Mouse (Mus musculus): ENCODE data around the gene Smyd4. TPM values are rescaled to one million over a fixed set of nuclear protein-coding genes. Genes with fewer than 3 reads are reported as not detected.
A peak's percentile ranks its signal among the peaks of the same experiment; 100 is the strongest.

The Smyd4 gene
- polyA plus RNA-seq, 1 experiment from 2014 or later = 16.9 TPM

GRCm38 (mm10) chr11:75441601-75442000, 93.4 kb downstream of the Smyd4 start:
- Histone ChIP-seq H3K9ac (0 out of 2 replicates have a peak overlapping the region, but pooled peaks have one; percentile 35), H3K27me3 (no peaks in the 10 kb centered on the region), H3K9me3 (no peaks in the 10 kb centered on the region), H3K4me2 (replicated peaks) (no peak overlapping the region), H3K4me3 (no peak overlapping the region), H3K36me3 (peaks cover 45% of the 10 kb centered on the region), H3K27ac (no peak overlapping the region), H3K4me1 (no peaks in the 10 kb centered on the region)
- ATAC-seq (ENCODE audit: low FRiP score, low read depth) = no peak
- 91% methylated on average over 16 of the region's 16 CpGs for WGBS

GRCm38 (mm10) chr11:75443711-75444110, 95.5 kb downstream of the Smyd4 start:
- Histone ChIP-seq H3K4me3 (no peak overlapping the region), H3K27ac (no peak overlapping the region), H3K9me3 (no peaks in the 10 kb centered on the region), H3K4me1 (no peaks in the 10 kb centered on the region), H3K36me3 (peaks cover 66% of the 10 kb centered on the region), H3K9ac (peak overlapping the region; percentile 43; the same call in 1 of the 2 replicates), H3K4me2 (replicated peaks) (no peak overlapping the region), H3K27me3 (no peaks in the 10 kb centered on the region)
- WGBS = 45% methylated on average over 8 of the region's 8 CpGs
- no peak for ATAC-seq (ENCODE audit: low FRiP score, low read depth)

- H3K27me3 ChIP-seq = 0 out of 2 replicates have a peak, but pooled peaks cover 2% of the 10 kb centered on the region
- H3K9me3 ChIP-seq = no peaks in the 10 kb centered on the region
- no peak overlapping the region for H3K27ac ChIP-seq
- no peak overlapping the region for H3K4me3 ChIP-seq
- peaks cover 3% of the 10 kb centered on the region for H3K4me1 ChIP-seq
- WGBS = 79% methylated on average over 3 of the region's 3 CpGs
- H3K9ac ChIP-seq = no peak overlapping the region
- no peak overlapping the region for H3K4me2 ChIP-seq (replicated peaks)
- no peak for ATAC-seq (ENCODE audit: low FRiP score, low read depth)
- peaks cover 65% of the 10 kb centered on the region for H3K36me3 ChIP-seq
Measured at GRCm38 (mm10) chr11:75448575-75448974, 100.3 kb downstream of the Smyd4 start.

DNA sequence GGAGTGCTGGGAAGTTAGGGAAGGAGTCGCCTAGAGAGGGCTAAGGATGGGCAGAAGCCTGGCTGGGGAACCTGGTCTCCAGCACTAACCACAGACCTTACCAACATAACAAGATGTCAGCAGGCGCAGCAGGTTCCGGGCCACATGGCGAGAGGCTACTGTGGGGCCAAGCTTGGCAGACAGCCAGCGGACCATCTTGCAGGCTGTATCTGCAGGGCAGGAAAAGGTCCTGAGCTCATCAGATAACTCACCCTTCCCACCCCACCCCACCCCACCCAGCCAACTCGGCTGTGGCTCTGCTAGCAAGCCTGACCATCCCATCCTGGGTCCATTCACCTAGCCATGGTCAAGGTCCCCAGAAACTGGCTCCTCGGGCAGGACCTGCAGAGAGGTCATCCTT, 101.5 kb downstream of the Smyd4 start:
- Histone ChIP-seq H3K27ac (no peak overlapping the region), H3K9ac (no peak overlapping the region), H3K27me3 (0 out of 2 replicates have a peak, but pooled peaks cover 3% of the 10 kb centered on the region), H3K9me3 (no peaks in the 10 kb centered on the region), H3K36me3 (peaks cover 54% of the 10 kb centered on the region), H3K4me2 (replicated peaks) (no peak overlapping the region), H3K4me3 (no peak overlapping the region), H3K4me1 (peaks cover 9% of the 10 kb centered on the region)
- WGBS = 84% methylated on average over 7 of the region's 7 CpGs
- no peak for ATAC-seq (ENCODE audit: low FRiP score, low read depth)

- H3K4me1 ChIP-seq = peaks cover 17% of the 10 kb centered on the region
- WGBS = 87% methylated on average over 8 of the region's 8 CpGs
- 0 out of 2 replicates have a peak, but pooled peaks cover 3% of the 10 kb centered on the region for H3K27me3 ChIP-seq
- no peak overlapping the region for H3K4me3 ChIP-seq
- peaks cover 47% of the 10 kb centered on the region for H3K36me3 ChIP-seq
- ATAC-seq (ENCODE audit: low FRiP score, low read depth) = no peak
- no peaks in the 10 kb centered on the region for H3K9me3 ChIP-seq
- no peak overlapping the region; the same call in none of the 2 replicates for H3K9ac ChIP-seq
- H3K4me2 ChIP-seq (replicated peaks) = no peak overlapping the region
- H3K27ac ChIP-seq = no peak overlapping the region
Measured at GRCm38 (mm10) chr11:75450304-75450908, 102.2 kb downstream of the Smyd4 start.

- Histone ChIP-seq H3K27ac (no peak overlapping the region), H3K4me3 (no peak overlapping the region), H3K4me2 (replicated peaks) (no peak overlapping the region), H3K9ac (no peak overlapping the region; the same call in 1 of the 2 replicates), H3K9me3 (no peaks in the 10 kb centered on the region), H3K27me3 (0 out of 2 replicates have a peak, but pooled peaks cover 3% of the 10 kb centered on the region), H3K4me1 (peaks cover 17% of the 10 kb centered on the region), H3K36me3 (peaks cover 42% of the 10 kb centered on the region)
- WGBS = 91% methylated on average over 15 of the region's 15 CpGs
- no peak for ATAC-seq (ENCODE audit: low FRiP score, low read depth)
Measured at GRCm38 (mm10) chr11:75450936-75451335, 102.7 kb downstream of the Smyd4 start.

- H3K9ac ChIP-seq = no peak overlapping the region
- peaks cover 17% of the 10 kb centered on the region for H3K4me1 ChIP-seq
- no peak overlapping the region for H3K27ac ChIP-seq
- H3K9me3 ChIP-seq = no peaks in the 10 kb centered on the region
- ATAC-seq (ENCODE audit: low FRiP score, low read depth) = no peak
- 0 out of 2 replicates have a peak, but pooled peaks cover 3% of the 10 kb centered on the region for H3K27me3 ChIP-seq
- peaks cover 38% of the 10 kb centered on the region for H3K36me3 ChIP-seq
- no peak overlapping the region for H3K4me2 ChIP-seq (replicated peaks)
- H3K4me3 ChIP-seq = no peak overlapping the region
- 92% methylated on average over 8 of the region's 8 CpGs for WGBS
Measured at GRCm38 (mm10) chr11:75452081-75452480, 103.8 kb downstream of the Smyd4 start.

DNA sequence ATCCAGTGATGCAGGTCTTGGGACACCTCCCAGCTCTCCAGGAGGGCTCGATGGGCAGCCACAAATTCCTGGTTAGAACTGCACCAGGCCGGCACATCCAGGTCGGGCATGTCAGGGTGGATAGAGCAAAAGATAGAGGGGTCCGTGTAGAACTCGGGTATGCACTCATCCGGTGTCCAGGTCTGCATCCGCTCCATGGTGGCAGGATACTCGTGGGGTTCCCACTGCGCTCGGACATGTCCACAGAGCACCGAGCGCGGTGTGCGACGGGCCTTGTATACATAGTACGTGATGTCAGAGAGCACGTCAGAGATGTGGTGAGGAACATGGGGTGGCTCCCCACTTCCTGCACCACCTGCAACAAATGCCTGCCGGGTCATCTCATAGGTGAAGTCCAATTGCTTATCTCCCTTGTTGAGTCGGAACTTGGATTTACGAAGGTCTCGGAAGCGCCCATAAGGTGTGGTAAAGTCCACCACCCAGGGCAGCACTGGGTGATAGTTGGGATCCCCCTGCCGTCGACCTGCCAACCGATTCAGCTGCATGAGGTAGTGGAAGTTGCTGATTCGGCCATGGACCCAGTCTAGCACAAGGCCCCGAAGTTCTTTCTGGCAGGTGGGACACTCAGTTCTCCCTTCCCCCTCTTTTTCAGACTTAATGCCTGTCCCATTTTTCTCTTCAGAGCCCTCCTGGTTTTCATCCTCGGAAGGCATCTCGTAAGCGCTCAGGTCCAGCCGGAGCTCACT, 104.8 kb downstream of the Smyd4 start:
- no peak overlapping the region for H3K27ac ChIP-seq
- peaks cover 29% of the 10 kb centered on the region for H3K36me3 ChIP-seq
- 91% methylated on average over 31 of the region's 31 CpGs for WGBS
- peak overlapping the region; percentile 70 for H3K4me3 ChIP-seq
- ATAC-seq (ENCODE audit: low FRiP score, low read depth) = no peak
- peaks cover 17% of the 10 kb centered on the region for H3K4me1 ChIP-seq
- peak overlapping the region; percentile 100 for H3K4me2 ChIP-seq (replicated peaks)
- peak overlapping the region; percentile 77; the same call in 1 of the 2 replicates for H3K9ac ChIP-seq
- no peaks in the 10 kb centered on the region for H3K9me3 ChIP-seq
- H3K27me3 ChIP-seq = 0 out of 2 replicates have a peak, but pooled peaks cover 3% of the 10 kb centered on the region

DNA sequence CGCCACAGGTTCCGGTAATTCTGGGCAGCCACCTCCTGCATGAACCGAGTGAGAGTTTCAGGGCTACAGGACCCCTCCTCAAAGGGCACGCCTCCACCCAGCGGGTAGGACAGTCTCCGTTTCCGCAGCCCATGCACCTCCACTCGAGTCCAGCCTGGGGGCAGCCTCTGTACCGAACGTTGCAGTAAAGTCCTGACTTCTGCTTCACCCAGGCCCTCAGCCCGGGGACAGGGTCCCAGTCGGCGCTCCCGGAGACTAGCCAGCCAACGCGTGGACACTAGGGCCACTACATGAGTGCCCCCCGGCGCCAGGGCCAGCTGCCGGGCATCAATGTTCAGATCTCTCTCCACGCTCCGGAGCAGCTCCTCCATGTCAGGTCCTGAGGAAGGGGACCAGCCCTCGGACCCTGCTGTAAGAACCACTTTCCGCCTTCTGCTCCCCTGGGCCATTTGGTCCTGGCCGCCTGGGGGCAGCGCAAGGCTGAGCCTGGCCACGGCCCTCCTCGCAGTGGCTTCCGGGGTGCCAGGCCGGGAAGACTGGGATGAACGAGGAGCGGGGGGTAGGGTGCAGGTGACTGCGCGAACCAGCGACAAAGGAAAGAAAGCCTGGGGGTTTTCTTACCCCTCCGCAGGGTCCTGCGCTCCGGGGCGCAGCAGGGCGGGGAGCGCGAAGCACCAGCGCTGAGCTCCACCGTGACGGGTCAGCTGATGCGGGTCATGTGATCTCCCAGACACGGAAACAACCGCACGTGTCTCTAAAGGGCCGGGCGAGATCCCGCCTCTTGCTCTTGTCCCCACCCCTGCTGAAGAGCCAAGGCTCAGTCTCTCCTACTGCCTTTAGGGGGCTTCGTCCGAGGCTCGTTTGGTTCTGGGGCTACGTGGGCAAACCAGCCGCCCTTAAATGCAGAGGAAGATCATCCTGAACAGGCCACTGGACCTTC, 106.0 kb downstream of the Smyd4 start, which contains the start of gene Wdr81:
Gene Wdr81, minus strand, starts transcription at position 727 of the 940 bp plus-strand sequence.
- Histone ChIP-seq H3K9ac (peak within 1 kb of the TSS; percentile 77), H3K36me3 (peaks cover 16% of the 10 kb centered on the region), H3K27ac (peak within 1 kb of the TSS; percentile 48; the same call in 1 of the 2 replicates), H3K9me3 (no peaks in the 10 kb centered on the region), H3K4me3 (peak within 1 kb of the TSS; percentile 70), H3K27me3 (0 out of 2 replicates have a peak, but pooled peaks cover 3% of the 10 kb centered on the region), H3K4me1 (peaks cover 18% of the 10 kb centered on the region), H3K4me2 (replicated peaks) (peak within 1 kb of the TSS; percentile 100)
- ATAC-seq (ENCODE audit: low FRiP score, low read depth) = peak; percentile 94
- WGBS = 2% methylated on average over 56 of the region's 56 CpGs
